Mouse (Mus musculus): ENCODE data around the gene Foxp3.

Foxp3 gene

DNA sequence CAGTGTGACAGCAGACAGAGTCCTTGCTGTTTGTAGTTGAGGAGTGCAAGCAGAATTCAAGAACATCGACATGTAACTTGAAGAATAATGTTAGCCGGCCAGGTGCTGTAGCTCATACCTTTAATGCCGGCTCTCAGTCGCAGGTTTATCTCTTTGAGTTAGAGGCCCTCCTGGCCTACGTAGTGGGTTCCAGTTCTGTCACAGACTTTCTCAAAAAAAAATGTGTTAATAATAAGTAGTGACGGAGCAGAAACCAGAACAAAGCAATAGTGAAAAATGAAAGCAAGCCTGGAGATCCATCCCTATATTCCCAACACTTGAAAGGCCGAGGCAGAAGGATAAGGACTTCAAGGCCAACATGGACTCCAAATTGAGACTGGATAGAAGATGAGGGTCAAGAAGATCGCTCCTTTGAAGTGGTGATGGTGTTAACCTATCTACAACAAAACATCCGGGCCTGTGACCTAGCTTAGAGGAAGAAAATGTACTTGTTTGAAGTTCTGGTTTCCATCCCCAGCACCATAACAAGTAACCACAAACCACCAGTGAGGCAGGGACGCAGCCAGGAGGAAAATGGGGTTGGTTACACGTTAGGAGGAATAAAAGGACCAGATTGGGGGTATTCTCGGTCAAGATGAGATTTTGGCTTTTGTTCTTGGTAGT, 44.6 kb downstream of the Foxp3 start:
- no peak for DNase-seq

DNA sequence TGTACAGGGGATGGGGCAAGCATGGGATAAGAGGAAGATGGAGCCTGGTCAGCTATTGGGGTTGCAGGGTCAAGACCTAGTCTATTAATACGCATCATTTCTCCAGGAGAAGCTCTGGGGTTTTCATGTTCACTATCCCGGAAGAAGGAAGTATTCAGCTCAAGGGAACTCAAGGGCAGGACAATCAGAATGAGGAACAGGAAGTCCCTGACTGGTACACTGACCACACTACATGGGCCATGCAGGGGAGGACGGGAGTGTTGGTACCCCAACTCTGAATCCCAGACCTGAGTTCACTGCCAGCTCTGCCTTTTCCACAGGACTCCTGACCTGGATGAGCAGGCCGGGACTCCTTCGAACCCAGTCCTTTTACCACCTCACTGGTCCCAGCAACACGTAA, 59.1 kb downstream of the Foxp3 start:
- DNase-seq = no peak

DNA sequence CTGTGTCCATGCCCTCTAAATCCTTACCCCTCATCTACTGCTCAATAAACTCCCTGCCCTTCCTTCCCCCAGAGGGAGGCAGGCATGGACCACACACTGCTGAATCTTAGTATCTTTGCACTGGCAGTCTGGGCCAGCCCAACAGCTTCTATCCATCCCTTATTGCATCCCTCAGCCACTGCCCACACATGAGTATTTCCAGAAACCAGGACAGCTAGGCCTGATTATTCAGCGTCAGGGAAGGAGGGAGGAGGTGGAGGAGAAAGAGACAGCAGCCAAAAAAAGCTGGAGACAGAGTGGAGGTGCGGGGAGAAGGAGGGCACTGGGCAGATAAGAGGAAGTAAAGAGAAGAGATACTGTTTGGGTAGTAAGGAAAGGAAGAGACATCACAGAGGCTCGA, 61.7 kb downstream of the Foxp3 start:
- DNase-seq = no peak

GRCm38 (mm10) chrX:7638401-7639091, 65.1 kb downstream of the Foxp3 start, which contains the start of gene Syp:
TSS of gene Syp (plus strand) at chrX:7638471.
- DNase-seq = peak; percentile 91

- DNase-seq = no peak
These were observed 66.3 kb downstream of the Foxp3 start for GRCm38 (mm10) chrX:7639536-7640325.

DNA sequence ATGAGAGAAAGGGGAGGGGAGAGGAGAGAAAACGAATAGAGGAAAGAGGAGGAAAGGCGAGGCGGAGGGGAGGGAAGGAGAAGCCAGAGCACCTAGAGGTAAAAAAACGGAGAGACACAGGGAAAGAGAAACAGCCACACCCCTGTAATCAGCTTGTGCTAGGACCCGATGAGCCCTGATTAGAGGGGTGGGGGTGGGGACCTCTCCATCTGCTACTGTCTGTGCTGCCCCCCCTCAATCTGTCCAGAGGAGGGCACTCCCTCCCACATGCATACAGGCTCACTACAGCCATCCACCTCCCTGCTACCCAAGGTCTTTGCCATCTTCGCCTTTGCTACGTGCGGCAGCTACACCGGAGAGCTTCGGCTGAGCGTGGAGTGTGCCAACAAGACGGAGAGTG, 67.3 kb downstream of the Foxp3 start:
- DNase-seq = no peak
